Mouse (Mus musculus) intestine, postnatal 0 days (tissue): ENCODE data around the gene Nrp2. TPM values are rescaled to one million over a fixed set of nuclear protein-coding genes. Genes with fewer than 3 reads are reported as not detected.

Experiments used
- ATAC-seq: fragments of 200-750 bp; cut with Nextera tagmentation; 2 replicates; pipeline ENCODE4 v1.8.0; 2017; ENCODE audit warnings: mild to moderate bottlenecking, moderate TSS enrichment, moderate library complexity
- H3K27ac ChIP-seq: fragments of 300-500 bp; sonication (generic); 2 replicates; pipeline ENCODE4 v1.5.1; 2014; ENCODE audit warnings: mild to moderate bottlenecking, low read depth, low read length, moderate library complexity
- H3K27me3 ChIP-seq: fragments of 300-500 bp; sonication (generic); replicated peaks from 2 replicates; pipeline ENCODE4 v1.6.1; 2014; ENCODE audit warnings: low read length, mixed read lengths; ENCODE audit not compliant: control insufficient read depth, insufficient read depth
- H3K36me3 ChIP-seq: fragments of 300-500 bp; sonication (generic); 2 replicates; pipeline ENCODE4 v1.6.1; 2014; ENCODE audit warnings: mild to moderate bottlenecking, moderate library complexity; ENCODE audit not compliant: control insufficient read depth, insufficient read depth
- H3K4me1 ChIP-seq: fragments of 300-500 bp; sonication (generic); replicated peaks from 2 replicates; pipeline ENCODE4 v1.6.1; 2014; ENCODE audit warnings: antibody characterized with exemption, low read length, mixed read lengths; ENCODE audit not compliant: control insufficient read depth, insufficient read depth
- H3K4me2 ChIP-seq: fragments of 300-500 bp; sonication (generic); replicated peaks from 2 replicates; pipeline ENCODE4 v1.6.1; 2014; ENCODE audit warnings: low read depth, mild to moderate bottlenecking, moderate library complexity
- H3K4me3 ChIP-seq: fragments of 300-500 bp; sonication (generic); 2 replicates; pipeline ENCODE4 v1.5.1; 2014; ENCODE audit warnings: low read depth, low read length
- H3K9ac ChIP-seq: fragments of 300-500 bp; sonication (generic); 2 replicates; pipeline ENCODE4 v1.6.1; 2014; ENCODE audit warnings: mild to moderate bottlenecking, low read depth, low read length
- H3K9me3 ChIP-seq: fragments of 300-500 bp; sonication (generic); 2 replicates; pipeline ENCODE4 v1.6.1; 2016; ENCODE audit warnings: mixed run types; ENCODE audit not compliant: control insufficient read depth
- CTCF ChIP-seq: sonication (generic); IDR thresholded peaks from 2 replicates; pipeline ENCODE4 v1.5.1; 2016; ENCODE audit warnings: low read depth, mild to moderate bottlenecking, control low read depth, antibody characterized with exemption, moderate library complexity
- WGBS: fragments of 180-500 bp; shearing (Covaris S2); extraction: QIAGEN DNeasy Blood & Tissue Kit; methylation state at CpG from one replicate; pipeline ENCODE4 v1.1.7; 2014; 5-methylcytosine and 5-hydroxymethylcytosine counted together
- polyA plus RNA-seq: library from polyadenylated mRNA; unstranded; fragments of >200 nt; fragmentation: Nextera tagmentation; extraction: Ambion mirVana; gene quantifications from 2 replicates; pipeline ENCODE4 v1.2.1, GENCODE M21; 2015

Gene Nrp2
- polyA plus RNA-seq, 1 experiment from 2014 or later: 11.7 TPM

GRCm38 (mm10) chr1:62745889-62746288 lies 42.8 kb downstream of the Nrp2 start:
- Histone ChIP-seq H3K4me2 (no peak overlapping the region), H3K9ac (no peak overlapping the region), H3K4me3 (no peak overlapping the region), H3K27me3 (no peaks in the 10 kb centered on the region), H3K9me3 (no peaks in the 10 kb centered on the region), H3K27ac (no peak overlapping the region), H3K36me3 (peaks cover 19% of the 10 kb centered on the region), H3K4me1 (no peaks in the 10 kb centered on the region)
- no peak for ATAC-seq
- TF ChIP-seq CTCF: no peak
- 91% methylated on average over 8 of the region's 8 CpGs for WGBS

- H3K27ac ChIP-seq: no peak overlapping the region
- no peak for ATAC-seq
- peaks cover 25% of the 10 kb centered on the region for H3K36me3 ChIP-seq
- no peak for TF ChIP-seq CTCF
- no peak overlapping the region for H3K4me2 ChIP-seq
- H3K9ac ChIP-seq: no peak overlapping the region
- no peak overlapping the region for H3K4me3 ChIP-seq
- H3K27me3 ChIP-seq: no peaks in the 10 kb centered on the region
- no peaks in the 10 kb centered on the region for H3K9me3 ChIP-seq
- H3K4me1 ChIP-seq: no peaks in the 10 kb centered on the region
- 52% methylated on average over 10 of the region's 10 CpGs for WGBS
Observed at GRCm38 (mm10) chr1:62747421-62748111, 44.5 kb downstream of the Nrp2 start.

- Histone ChIP-seq H3K4me1 (no peaks in the 10 kb centered on the region), H3K9me3 (no peaks in the 10 kb centered on the region), H3K4me2 (no peak overlapping the region), H3K27me3 (no peaks in the 10 kb centered on the region), H3K4me3 (no peak overlapping the region), H3K27ac (no peak overlapping the region), H3K9ac (no peak overlapping the region), H3K36me3 (peaks cover 25% of the 10 kb centered on the region)
- ATAC-seq: no peak
- 94% methylated on average over 3 of the region's 3 CpGs for WGBS
- TF ChIP-seq CTCF: no peak
Observed at GRCm38 (mm10) chr1:62748361-62748760, 45.3 kb downstream of the Nrp2 start.

- Histone ChIP-seq H3K4me2 (no peak overlapping the region), H3K4me3 (no peak overlapping the region), H3K9ac (no peak overlapping the region), H3K36me3 (peaks cover 25% of the 10 kb centered on the region), H3K27ac (no peak overlapping the region), H3K27me3 (no peaks in the 10 kb centered on the region), H3K9me3 (no peaks in the 10 kb centered on the region), H3K4me1 (no peaks in the 10 kb centered on the region)
- 86% methylated on average over 14 of the region's 14 CpGs for WGBS
- TF ChIP-seq CTCF: no peak
- ATAC-seq: no peak
Observed at GRCm38 (mm10) chr1:62749716-62750115, 46.6 kb downstream of the Nrp2 start.

GRCm38 (mm10) chr1:62750408-62751008 lies 47.4 kb downstream of the Nrp2 start:
- no peak overlapping the region for H3K9ac ChIP-seq
- no peak overlapping the region for H3K27ac ChIP-seq
- no peak overlapping the region for H3K4me3 ChIP-seq
- no peaks in the 10 kb centered on the region for H3K27me3 ChIP-seq
- no peak for ATAC-seq
- H3K36me3 ChIP-seq: peaks cover 25% of the 10 kb centered on the region
- no peaks in the 10 kb centered on the region for H3K4me1 ChIP-seq
- H3K9me3 ChIP-seq: no peaks in the 10 kb centered on the region
- H3K4me2 ChIP-seq: no peak overlapping the region
- 79% methylated on average over 5 of the region's 5 CpGs for WGBS
- no peak for TF ChIP-seq CTCF

GRCm38 (mm10) chr1:62751011-62752006 lies 48.2 kb downstream of the Nrp2 start:
- Histone ChIP-seq H3K36me3 (peaks cover 23% of the 10 kb centered on the region), H3K4me2 (no peak overlapping the region), H3K9me3 (no peaks in the 10 kb centered on the region), H3K27ac (no peak overlapping the region), H3K4me1 (no peaks in the 10 kb centered on the region), H3K27me3 (no peaks in the 10 kb centered on the region), H3K4me3 (no peak overlapping the region), H3K9ac (no peak overlapping the region)
- TF ChIP-seq CTCF: no peak
- ATAC-seq: no peak
- WGBS: 56% methylated on average over 15 of the region's 15 CpGs
